Mouse (Mus musculus) hindbrain, postnatal 0 days (tissue): ENCODE measurements at regions not wholly inside any gene's neighbourhood (a gene's known extent, or its start where the extent isn't known, plus 50 kb on each side); places are given as distances from the start of the nearest gene placed in this dataset.
A peak's percentile ranks its signal among the peaks of the same experiment; 100 is the strongest.

Experiments
- ATAC-seq: fragments of 200-750 bp; cut with Nextera tagmentation; 2 replicates; pipeline ENCODE4 v1.8.0; 2017; ENCODE audit warnings: mild to moderate bottlenecking, moderate TSS enrichment, moderate library complexity
- DNase-seq: peaks from one replicate; pipeline ENCODE4 v3.0.0-alpha.2; 2015; ENCODE audit warnings: low spot score
- H3K27ac ChIP-seq: fragments of 300-500 bp; sonication (generic); 2 replicates; pipeline ENCODE4 v1.5.1; 2014; ENCODE audit warnings: mild to moderate bottlenecking
- H3K27me3 ChIP-seq: fragments of 300-500 bp; sonication (generic); 2 replicates; pipeline ENCODE4 v1.6.1; 2014; ENCODE audit warnings: low read length, mixed read lengths; ENCODE audit not compliant: insufficient read depth
- H3K36me3 ChIP-seq: fragments of 300-500 bp; sonication (generic); 2 replicates; pipeline ENCODE4 v1.6.1; 2014; ENCODE audit warnings: low read length, mixed read lengths; ENCODE audit not compliant: insufficient read depth
- H3K4me1 ChIP-seq: fragments of 300-500 bp; sonication (generic); 2 replicates; pipeline ENCODE4 v1.6.1; 2014; ENCODE audit warnings: antibody characterized with exemption, low read length, mixed read lengths; ENCODE audit not compliant: insufficient read depth
- H3K4me2 ChIP-seq: fragments of 300-500 bp; sonication (generic); 2 replicates; pipeline ENCODE4 v1.6.1; 2014; ENCODE audit warnings: low read depth, mild to moderate bottlenecking, low read length, moderate library complexity, mixed read lengths
- H3K4me3 ChIP-seq: fragments of 300-500 bp; sonication (generic); 2 replicates; pipeline ENCODE4 v1.5.1; 2014; ENCODE audit warnings: low read length
- H3K9ac ChIP-seq: fragments of 300-500 bp; sonication (generic); replicated peaks from 2 replicates; pipeline ENCODE4 v1.6.1; 2014; ENCODE audit warnings: mild to moderate bottlenecking, low read length, moderate library complexity, mixed read lengths
- H3K9me3 ChIP-seq: fragments of 300-500 bp; sonication (generic); 2 replicates; pipeline ENCODE4 v1.6.1; 2016; ENCODE audit warnings: low read length, mixed read lengths
- CTCF ChIP-seq: IDR thresholded peaks from 2 replicates; pipeline ENCODE4 v1.5.1; 2016; ENCODE audit warnings: antibody characterized with exemption, control low read depth, low read depth
- WGBS: fragments of 180-500 bp; shearing (Covaris S2); extraction: QIAGEN DNeasy Blood & Tissue Kit; methylation state at CpG from one replicate; pipeline ENCODE4 v1.1.7; 2014; 5-methylcytosine and 5-hydroxymethylcytosine counted together

DNA sequence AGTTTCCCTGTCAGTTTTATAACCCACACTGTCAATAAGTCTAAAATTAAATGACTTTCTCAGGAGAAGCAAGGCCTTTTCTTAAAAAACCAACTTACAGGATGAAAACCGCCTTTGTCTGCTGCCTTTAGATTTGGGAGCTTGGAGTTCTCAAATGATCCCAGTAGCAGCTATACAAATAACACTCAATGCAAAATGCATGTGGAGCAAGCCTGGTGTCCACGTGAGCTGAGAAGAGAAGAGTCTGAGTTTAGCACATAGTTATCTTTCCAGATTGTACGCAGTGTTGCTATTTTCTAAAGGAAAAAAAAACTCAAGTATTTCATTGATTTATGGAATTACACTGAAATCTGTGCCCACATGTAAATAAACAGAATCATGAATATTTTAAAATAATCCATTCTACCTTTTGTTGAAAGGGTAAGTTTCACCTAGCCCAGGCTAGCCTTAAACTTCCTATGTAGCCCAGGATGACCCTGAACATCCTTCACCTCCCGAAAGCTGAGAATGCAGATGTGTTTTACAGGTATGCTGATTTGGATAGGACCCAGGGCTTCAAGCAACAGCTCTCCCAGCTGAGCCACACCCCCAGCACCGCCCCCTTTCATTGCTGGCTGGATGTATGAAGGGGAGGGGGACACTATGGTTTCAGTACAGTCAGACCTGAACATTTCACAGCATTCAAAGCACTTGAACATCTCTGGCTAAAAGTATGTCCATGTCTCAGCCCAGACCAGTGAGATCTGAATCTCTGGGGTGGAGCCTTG, 262.5 kb upstream of the Tle3 start:
- Histone ChIP-seq H3K4me2 (no peak overlapping the region), H3K4me3 (no peak overlapping the region), H3K9ac (no peak overlapping the region), H3K4me1 (0 out of 2 replicates have a peak, but pooled peaks cover 4% of the 10 kb centered on the region), H3K27me3 (no peaks in the 10 kb centered on the region), H3K36me3 (no peaks in the 10 kb centered on the region), H3K9me3 (no peaks in the 10 kb centered on the region), H3K27ac (no peak overlapping the region)
- TF ChIP-seq CTCF = no peak
- ATAC-seq (no peak), DNase-seq (no peak)
- 89% methylated on average over 5 of the region's 5 CpGs for WGBS

DNA sequence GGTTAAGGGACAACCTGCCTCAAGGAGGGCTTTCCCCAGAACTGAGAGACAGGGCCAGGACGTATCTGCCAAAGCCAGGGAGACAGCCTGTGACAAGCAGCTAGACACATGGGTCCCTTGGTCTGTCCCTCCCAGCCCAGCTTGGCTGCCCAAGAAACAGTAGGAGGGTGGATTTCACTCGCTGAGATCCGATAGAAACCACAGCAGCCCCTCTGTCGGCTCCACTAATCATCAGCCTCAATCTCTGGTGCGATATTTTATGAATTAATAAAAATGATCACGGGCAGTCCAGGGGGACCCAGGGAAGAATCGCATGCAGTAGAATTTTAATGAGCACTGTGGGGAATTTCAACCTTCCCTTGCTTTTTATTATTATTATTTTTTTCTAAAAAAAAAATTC, 261.0 kb upstream of the Tle3 start:
- Histone ChIP-seq H3K27ac (no peak overlapping the region), H3K9ac (no peak overlapping the region), H3K4me2 (peak overlapping the region; percentile 25; the same call in 1 of the 2 replicates), H3K4me1 (0 out of 2 replicates have a peak, but pooled peaks cover 4% of the 10 kb centered on the region), H3K4me3 (no peak overlapping the region), H3K27me3 (no peaks in the 10 kb centered on the region), H3K9me3 (no peaks in the 10 kb centered on the region), H3K36me3 (no peaks in the 10 kb centered on the region)
- peak; percentile 51 for DNase-seq
- no peak for TF ChIP-seq CTCF
- 22% methylated on average over 7 of the region's 7 CpGs for WGBS
- peak; percentile 41; the same call in 1 of the 2 replicates for ATAC-seq

DNA sequence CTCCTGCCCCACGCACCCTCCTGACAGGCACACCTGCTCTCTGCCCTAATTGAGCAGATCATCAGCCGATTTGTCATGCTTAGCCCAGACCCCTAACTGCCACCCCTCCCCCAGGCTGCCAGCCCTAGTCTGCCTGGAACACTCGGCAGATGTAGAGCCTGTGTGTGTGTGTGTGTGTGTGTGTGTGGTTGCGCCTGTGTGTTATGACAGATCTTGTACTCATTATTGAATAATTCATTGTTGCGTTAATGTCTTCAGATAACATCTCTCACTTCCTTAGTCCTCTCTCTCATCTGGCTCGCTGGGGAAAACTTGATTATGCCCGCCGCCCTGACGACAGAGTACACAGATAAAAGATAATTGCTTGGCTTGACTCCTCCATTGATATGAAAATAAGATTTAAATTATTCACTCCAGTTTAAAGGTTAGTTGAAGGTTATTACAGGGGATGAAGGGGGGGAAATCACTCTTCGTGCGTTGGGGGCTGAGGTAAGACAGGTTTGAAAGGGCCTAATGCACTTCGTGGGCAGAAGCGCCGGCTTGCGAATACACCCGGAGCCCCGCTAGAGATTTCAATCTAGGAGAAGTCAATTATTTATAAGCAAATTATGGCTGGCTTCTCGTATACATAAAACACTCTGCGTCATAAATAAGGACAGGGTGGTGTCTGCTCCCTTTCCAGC, 260.3 kb upstream of the Tle3 start:
- Histone ChIP-seq H3K4me3 (no peak overlapping the region), H3K9ac (no peak overlapping the region), H3K36me3 (no peaks in the 10 kb centered on the region), H3K27me3 (no peaks in the 10 kb centered on the region), H3K27ac (no peak overlapping the region), H3K4me1 (0 out of 2 replicates have a peak, but pooled peaks cover 4% of the 10 kb centered on the region), H3K9me3 (no peaks in the 10 kb centered on the region), H3K4me2 (peak overlapping the region; percentile 25)
- no peak for TF ChIP-seq CTCF
- 36% methylated on average over 19 of the region's 19 CpGs for WGBS
- ATAC-seq (peak; percentile 80), DNase-seq (peak; percentile 84)

DNA sequence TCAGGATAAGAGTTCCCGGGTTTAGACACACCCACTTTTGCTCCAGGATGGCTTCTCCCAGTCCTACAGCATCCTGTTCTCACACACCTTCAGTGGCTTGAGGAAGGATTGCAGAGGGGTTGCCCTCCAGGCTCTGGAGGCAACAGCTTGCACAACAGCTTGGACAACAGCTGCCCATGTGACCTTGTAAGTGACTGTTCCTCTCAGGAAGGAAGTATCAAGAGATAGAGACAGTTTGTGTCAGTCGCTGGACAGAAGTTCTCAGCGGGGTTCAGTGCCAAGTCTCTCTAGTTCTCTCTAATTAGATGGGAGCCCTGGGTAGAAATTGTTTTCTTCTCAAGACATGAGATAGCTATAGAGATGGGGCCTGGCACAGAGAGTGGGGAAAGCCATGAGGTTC, 252.9 kb upstream of the Tle3 start:
- no peak for DNase-seq
- no peak for ATAC-seq
- Histone ChIP-seq H3K36me3 (no peaks in the 10 kb centered on the region), H3K4me1 (0 out of 2 replicates have a peak, but pooled peaks cover 2% of the 10 kb centered on the region), H3K27ac (no peak overlapping the region), H3K27me3 (no peaks in the 10 kb centered on the region), H3K4me3 (no peak overlapping the region), H3K4me2 (no peak overlapping the region), H3K9ac (no peak overlapping the region), H3K9me3 (no peaks in the 10 kb centered on the region)
- TF ChIP-seq CTCF = no peak
- 70% methylated on average over 3 of the region's 3 CpGs for WGBS

DNA sequence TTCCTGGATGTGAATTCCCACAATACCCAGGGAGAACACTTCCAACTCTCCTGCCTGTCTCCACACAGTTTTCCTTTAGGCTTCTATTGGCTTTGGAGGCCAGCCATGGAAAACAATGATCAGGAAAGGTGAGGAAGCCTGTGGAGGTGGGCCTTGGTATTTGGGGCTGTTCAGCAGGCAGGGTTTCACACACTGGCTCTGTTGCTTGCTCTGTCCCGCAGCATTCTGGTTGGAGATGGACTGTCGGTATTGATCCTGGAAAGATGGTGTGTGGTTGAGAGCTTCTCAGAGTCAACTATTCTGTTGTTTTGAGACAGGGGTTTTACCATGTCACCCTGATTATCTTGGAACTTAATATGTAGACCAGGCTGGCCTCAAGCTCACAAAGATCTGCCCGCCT, 251.6 kb upstream of the Tle3 start:
- no peaks in the 10 kb centered on the region for H3K27me3 ChIP-seq
- H3K27ac ChIP-seq = no peak overlapping the region
- no peak overlapping the region for H3K4me2 ChIP-seq
- H3K4me1 ChIP-seq = 0 out of 2 replicates have a peak, but pooled peaks cover 2% of the 10 kb centered on the region
- H3K9me3 ChIP-seq = no peaks in the 10 kb centered on the region
- no peak overlapping the region for H3K4me3 ChIP-seq
- no peak overlapping the region for H3K9ac ChIP-seq
- ATAC-seq (no peak), DNase-seq (no peak)
- WGBS = 89% methylated on average over 3 of the region's 3 CpGs
- no peak for TF ChIP-seq CTCF
- H3K36me3 ChIP-seq = no peaks in the 10 kb centered on the region

DNA sequence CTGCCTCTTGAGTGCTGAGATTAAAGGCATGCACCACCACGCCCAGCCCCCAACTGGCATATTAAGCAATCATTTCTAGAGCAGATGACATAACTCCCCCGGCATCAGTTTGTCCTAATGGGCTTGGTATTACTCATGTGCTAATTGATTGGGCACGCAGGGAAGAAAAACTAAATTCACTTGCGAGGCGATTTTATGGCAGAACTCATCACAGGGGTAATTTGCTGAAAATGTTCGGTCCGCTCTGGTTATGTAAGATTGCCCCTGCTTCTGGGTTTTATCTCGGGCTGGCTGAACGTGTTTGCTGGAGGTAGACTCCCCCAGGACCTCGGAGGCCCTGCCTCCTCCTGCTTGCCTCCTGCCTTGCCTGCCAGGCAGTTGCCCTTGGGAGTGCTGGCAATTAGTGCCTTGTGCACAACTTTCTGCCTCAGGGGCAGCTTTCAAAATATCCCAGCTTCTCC, 251.2 kb upstream of the Tle3 start:
- H3K4me3 ChIP-seq = no peak overlapping the region
- no peak overlapping the region for H3K9ac ChIP-seq
- H3K4me1 ChIP-seq = 0 out of 2 replicates have a peak, but pooled peaks cover 2% of the 10 kb centered on the region
- H3K27me3 ChIP-seq = no peaks in the 10 kb centered on the region
- no peaks in the 10 kb centered on the region for H3K36me3 ChIP-seq
- DNase-seq (peak; percentile 11), ATAC-seq (no peak)
- no peaks in the 10 kb centered on the region for H3K9me3 ChIP-seq
- H3K27ac ChIP-seq = no peak overlapping the region
- WGBS = 50% methylated on average over 10 of the region's 10 CpGs
- H3K4me2 ChIP-seq = no peak overlapping the region
- TF ChIP-seq CTCF = no peak
